Mouse (Mus musculus) liver, adult 10 weeks (tissue): ENCODE results near the gene Ranbp2. TPM values are rescaled to one million over a fixed set of nuclear protein-coding genes. Genes with fewer than 3 reads are reported as not detected.

Source experiments
- polyA plus RNA-seq: library from polyadenylated mRNA; stranded (reverse); fragments of 350-450 nt; fragmentation: Illumina TruSeq; extraction: RNeasy Lipid Tissue Mini Kit (QIAGEN cat#74804); gene quantifications from one replicate; pipeline ENCODE4 v1.2.3, GENCODE M21; 2014; ENCODE audit warnings: low read depth, low replicate concordance

The Ranbp2 gene
- 51.1 TPM for polyA plus RNA-seq

DNA sequence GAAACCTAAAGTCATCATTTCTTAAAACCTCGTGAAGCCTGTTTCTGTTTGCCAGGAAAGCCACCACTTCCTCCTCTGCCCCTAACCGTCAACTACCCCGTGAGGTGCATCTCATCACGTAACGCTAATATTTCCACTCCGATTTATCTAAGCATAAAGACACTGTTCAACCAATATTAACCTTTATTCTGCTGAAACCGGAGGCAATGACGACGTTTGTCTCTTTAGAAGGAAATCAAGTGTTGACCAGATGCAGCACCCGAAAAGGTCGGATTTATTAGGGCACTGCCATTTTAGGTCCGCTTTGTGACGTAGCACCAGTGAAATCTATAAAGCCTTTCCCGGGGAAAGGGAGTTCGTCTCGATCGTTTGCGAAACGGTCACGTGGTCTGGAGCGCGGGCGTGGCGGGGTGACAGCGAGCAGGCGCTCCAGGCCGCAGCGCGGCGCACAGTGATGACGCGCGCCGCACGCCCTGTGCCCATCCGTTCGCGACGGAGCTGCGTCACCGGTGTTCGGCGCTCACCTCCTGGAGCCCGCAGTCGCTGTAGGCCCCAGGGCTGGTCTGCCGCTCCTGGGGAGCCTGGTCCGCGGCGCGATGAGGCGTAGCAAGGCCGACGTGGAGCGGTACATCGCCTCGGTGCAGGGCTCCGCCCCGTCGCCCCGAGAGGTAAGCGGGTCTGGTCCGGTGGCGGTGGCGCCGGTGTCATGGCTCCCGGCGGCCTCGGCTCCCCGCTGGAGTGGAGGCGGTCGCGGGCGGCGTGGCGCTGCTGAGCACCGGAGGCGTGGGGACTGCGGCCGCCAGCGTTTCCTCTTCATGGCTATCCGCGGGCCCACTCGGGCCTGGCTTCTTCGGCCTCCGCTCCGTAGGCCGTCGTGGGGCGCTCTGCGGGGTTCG is at the start of gene Ranbp2:
Gene Ranbp2, plus strand, starts transcription at position 537 of the 896 bp plus-strand sequence.

DNA sequence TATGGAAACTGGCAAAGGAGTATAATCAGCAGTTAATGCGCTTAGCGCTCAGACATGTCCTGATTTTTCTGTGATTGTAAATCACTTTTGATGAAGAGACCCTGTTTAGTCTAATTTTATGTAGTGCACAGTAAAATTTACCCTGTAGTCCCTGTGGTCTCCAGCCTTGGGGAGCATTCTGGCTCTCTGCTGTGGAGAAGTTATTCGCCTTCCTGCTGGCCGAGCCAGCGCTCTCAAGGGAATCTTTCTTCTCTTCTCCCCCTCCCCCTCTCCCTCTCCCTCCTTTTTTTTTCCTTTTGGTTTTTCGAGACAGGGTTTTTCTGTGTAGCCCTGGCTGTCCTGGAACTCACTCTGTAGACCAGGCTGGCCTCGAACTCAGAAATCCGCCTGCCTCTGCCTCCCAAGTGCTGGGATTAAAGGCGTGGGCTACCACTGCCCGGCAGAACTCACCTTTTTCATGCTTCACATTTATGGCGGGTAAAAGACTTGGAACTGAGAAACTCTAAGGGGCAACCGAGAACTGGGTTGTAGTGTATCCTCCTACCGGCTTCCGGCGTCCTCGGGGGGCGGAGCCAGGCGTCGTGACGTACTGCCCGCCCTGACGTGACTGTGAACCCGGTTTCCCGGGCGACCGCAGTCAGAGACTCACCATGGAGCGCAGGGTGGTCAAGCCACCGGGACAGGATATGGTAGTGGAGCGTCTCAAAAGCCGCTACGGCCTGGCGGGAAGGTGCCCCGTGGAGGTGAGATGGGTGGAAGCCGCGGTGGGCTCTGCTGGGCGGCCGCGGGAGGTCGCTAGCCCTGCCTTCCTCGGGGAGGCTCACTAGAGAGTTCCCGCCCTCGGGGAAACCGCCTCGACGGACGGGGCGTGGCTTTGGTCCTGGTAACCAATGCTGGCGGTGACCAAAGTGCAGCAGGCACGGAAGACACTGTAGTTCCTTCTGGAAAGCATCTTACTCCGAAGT is 50.9 kb downstream of the Ranbp2 start, which contains the start of gene Ccdc138:
Gene Ccdc138, plus strand, starts transcription at position 629 of the 965 bp plus-strand sequence.

Other genes with a start within 250 kb of the Ranbp2 start
- gene AW822073, start 222.0 kb upstream of the Ranbp2 start, polyA plus RNA-seq = not detected
- gene Duxf3, start 214.2 kb upstream of the Ranbp2 start, polyA plus RNA-seq = not detected
- gene Gm4981, start 210.2 kb upstream of the Ranbp2 start, polyA plus RNA-seq = not detected
- 25.6 TPM for gene Gcc2, start 191.4 kb upstream of the Ranbp2 start, polyA plus RNA-seq
- 20.8 TPM for gene Lims1, start 123.5 kb upstream of the Ranbp2 start, polyA plus RNA-seq
- gene Ccdc138, start 51.0 kb downstream of the Ranbp2 start, polyA plus RNA-seq = 6.2 TPM
- gene Edar, start 228.7 kb downstream of the Ranbp2 start, polyA plus RNA-seq = not detected